Mouse (Mus musculus): ENCODE data around the gene Glrx2. TPM values are rescaled to one million over a fixed set of nuclear protein-coding genes. Genes with fewer than 3 reads are reported as not detected.
A peak's percentile ranks its signal among the peaks of the same experiment; 100 is the strongest.
"Not testable (repeated sequence)": the region's sequence is repeated elsewhere in the genome, so short reads cannot be mapped to it uniquely, and the experiment has no call there.

Gene Glrx2
- 114 and 123 TPM in 2 replicates for polyA plus RNA-seq (2015; fragmentation: Nextera tagmentation; extraction: Ambion mirVana)

DNA sequence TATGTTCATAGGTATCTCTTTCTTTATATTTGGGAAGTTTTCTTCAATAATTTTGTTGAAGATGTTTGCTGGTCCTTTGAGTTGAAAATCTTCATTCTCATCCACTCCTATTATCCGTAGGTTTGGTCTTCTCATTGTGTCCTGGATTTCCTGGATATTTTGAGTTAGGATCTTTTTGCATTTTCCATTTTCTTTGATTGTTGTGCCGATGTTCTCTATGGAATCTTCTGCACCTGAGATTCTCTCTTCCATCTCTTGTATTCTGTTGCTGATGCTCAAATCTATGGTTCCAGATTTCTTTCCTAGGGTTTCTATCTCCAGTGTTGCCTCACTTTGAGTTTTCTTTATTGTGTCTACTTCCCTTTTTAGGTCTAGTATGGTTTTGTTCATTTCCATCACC lies at the start of gene Glrx2:
Gene Glrx2 (plus strand): TSS at position 301 of the 400 bp plus-strand sequence.
- not testable (repeated sequence) for H3K4me2 ChIP-seq (ENCODE audit: low read length); H3K9me3 ChIP-seq (ENCODE audit: control insufficient read depth, low read length); H3K27ac ChIP-seq (ENCODE audit: low read depth, low read length); ATAC-seq; H3K4me1 ChIP-seq (ENCODE audit: control insufficient read depth, insufficient read depth, low read depth, low read length); H3K9ac ChIP-seq (ENCODE audit: low read depth, low read length); H3K27me3 ChIP-seq (replicated peaks; ENCODE audit: control insufficient read depth, insufficient read depth, low read length); H3K4me3 ChIP-seq (ENCODE audit: low read length); H3K36me3 ChIP-seq (ENCODE audit: control insufficient read depth, insufficient read depth, low read length)
- no CpG with 5 or more reads among the region's 2 CpGs for WGBS

DNA sequence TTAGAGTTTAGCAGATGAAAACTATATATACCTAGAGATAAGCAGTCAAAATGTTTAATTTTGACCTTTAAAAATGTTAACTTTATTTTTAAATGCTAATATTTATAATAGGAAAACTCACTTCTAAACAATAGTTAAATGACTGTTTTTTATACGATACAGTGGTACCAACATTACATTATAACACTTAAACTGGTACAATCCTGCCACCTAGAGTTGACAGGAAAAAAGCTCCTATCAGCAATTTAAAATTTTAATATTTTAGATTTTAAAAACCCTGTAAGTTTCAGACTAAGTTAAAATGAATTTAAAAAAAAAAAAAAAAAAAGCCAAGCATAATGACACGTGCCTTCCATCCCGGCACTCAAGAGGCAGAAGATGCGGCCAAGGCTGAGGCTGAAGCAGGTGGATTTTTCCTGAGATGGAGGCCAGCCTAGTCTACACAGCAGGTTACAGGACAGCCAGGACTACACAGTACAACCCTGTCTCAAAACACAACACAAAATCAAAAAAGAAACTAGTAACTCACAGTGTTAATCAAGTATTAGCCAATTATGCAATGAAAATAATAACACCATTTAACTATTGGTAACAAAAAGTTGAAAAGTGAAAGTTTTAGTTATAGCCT lies 40.3 kb upstream of the Glrx2 start:
- H3K4me3 ChIP-seq (ENCODE audit: low read length), result no peak overlapping the region
- no peaks in the 10 kb centered on the region for H3K4me1 ChIP-seq (ENCODE audit: control insufficient read depth, insufficient read depth, low read depth, low read length)
- H3K9me3 ChIP-seq (ENCODE audit: control insufficient read depth, low read length), result no peaks in the 10 kb centered on the region; the same call in 1 of the 2 replicates
- no peaks in the 10 kb centered on the region for H3K27me3 ChIP-seq (replicated peaks; ENCODE audit: control insufficient read depth, insufficient read depth, low read length)
- H3K36me3 ChIP-seq (ENCODE audit: control insufficient read depth, insufficient read depth, low read length), result peaks cover 14% of the 10 kb centered on the region
- 82% methylated on average over 4 of the region's 4 CpGs for WGBS
- no peak overlapping the region for H3K4me2 ChIP-seq (ENCODE audit: low read length)
- no peak overlapping the region for H3K9ac ChIP-seq (ENCODE audit: low read depth, low read length)
- H3K27ac ChIP-seq (ENCODE audit: low read depth, low read length), result no peak overlapping the region
- no peak for ATAC-seq

- Histone ChIP-seq H3K4me2 (ENCODE audit: low read length) (no peak overlapping the region), H3K27ac (ENCODE audit: low read depth, low read length) (no peak overlapping the region), H3K4me3 (ENCODE audit: low read length) (no peak overlapping the region), H3K9ac (ENCODE audit: low read depth, low read length) (no peak overlapping the region), H3K27me3 (replicated peaks; ENCODE audit: control insufficient read depth, insufficient read depth, low read length) (no peaks in the 10 kb centered on the region), H3K4me1 (ENCODE audit: control insufficient read depth, insufficient read depth, low read depth, low read length) (no peaks in the 10 kb centered on the region), H3K36me3 (ENCODE audit: control insufficient read depth, insufficient read depth, low read length) (peaks cover 20% of the 10 kb centered on the region), H3K9me3 (ENCODE audit: control insufficient read depth, low read length) (no peaks in the 10 kb centered on the region)
- peak; percentile 71 for ATAC-seq
- WGBS, result 88% methylated on average over 5 of the region's 5 CpGs
Observed at GRCm38 (mm10) chr1:143681108-143681507, 35.0 kb upstream of the Glrx2 start.

GRCm38 (mm10) chr1:143684849-143685248 lies 31.3 kb upstream of the Glrx2 start:
- Histone ChIP-seq H3K27me3 (replicated peaks; ENCODE audit: control insufficient read depth, insufficient read depth, low read length) (no peaks in the 10 kb centered on the region), H3K4me2 (ENCODE audit: low read length) (no peak overlapping the region), H3K9ac (ENCODE audit: low read depth, low read length) (no peak overlapping the region), H3K9me3 (ENCODE audit: control insufficient read depth, low read length) (no peaks in the 10 kb centered on the region), H3K4me3 (ENCODE audit: low read length) (no peak overlapping the region), H3K27ac (ENCODE audit: low read depth, low read length) (no peak overlapping the region), H3K36me3 (ENCODE audit: control insufficient read depth, insufficient read depth, low read length) (peaks cover 15% of the 10 kb centered on the region), H3K4me1 (ENCODE audit: control insufficient read depth, insufficient read depth, low read depth, low read length) (no peaks in the 10 kb centered on the region)
- ATAC-seq, result no peak
- WGBS, result 88% methylated on average over 3 of the region's 3 CpGs

DNA sequence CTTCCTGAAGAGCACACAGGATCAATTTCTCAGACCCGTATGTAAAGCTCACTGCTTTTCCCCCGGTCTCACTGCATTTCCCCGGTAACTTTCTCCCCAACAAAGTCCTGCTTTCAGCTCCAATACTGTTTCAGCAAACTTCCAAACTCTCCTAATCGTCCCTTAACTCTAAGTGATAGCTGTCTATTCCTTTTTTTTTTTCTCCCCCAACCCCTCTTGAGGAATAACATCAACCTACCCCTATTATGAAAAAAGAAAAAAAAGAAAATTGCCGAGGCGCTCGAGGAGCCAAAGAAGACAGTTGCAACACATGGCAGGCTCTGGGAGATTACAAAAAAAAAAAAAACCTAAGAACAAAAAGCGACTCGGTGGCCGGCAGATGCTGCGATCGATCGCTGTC lies 14.4 kb upstream of the Glrx2 start:
- H3K27ac ChIP-seq (ENCODE audit: low read depth, low read length), result peak overlapping the region; percentile 94
- WGBS, result 0% methylated on average over 13 of the region's 13 CpGs
- H3K9ac ChIP-seq (ENCODE audit: low read depth, low read length), result peak overlapping the region; percentile 94

DNA sequence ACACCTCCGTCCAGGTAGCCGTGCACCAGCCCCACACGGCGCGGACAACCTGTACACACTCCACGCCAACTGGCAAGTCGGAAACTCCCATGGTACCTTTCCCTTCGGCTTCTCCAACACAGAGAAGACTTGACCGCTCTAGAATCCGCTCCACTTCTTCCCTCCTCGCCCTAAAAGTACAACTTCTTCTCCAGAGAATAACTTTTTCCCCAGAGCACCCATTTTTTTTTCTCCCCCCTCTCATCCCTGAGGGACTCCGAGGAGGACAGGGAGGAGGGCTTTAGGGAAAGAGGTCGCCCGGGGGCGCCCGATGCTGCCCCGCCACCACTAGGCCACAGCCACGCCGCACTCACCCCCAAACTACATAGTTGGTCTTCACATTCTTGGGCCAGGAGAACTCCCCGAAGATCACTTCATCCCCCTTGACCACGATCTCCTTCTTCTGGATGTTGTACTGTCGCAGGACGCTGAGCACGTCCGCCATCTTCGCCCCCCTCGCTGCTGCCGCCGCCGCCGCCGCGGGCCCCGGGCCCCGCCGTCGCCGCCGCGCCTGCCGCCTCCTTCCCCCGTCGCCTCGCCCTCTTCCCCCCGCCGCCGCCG lies 13.9 kb upstream of the Glrx2 start:
- Histone ChIP-seq H3K9ac (ENCODE audit: low read depth, low read length) (peak overlapping the region; percentile 94), H3K4me1 (ENCODE audit: control insufficient read depth, insufficient read depth, low read depth, low read length) (peaks cover 11% of the 10 kb centered on the region), H3K4me2 (ENCODE audit: low read length) (peak overlapping the region; percentile 85), H3K36me3 (ENCODE audit: control insufficient read depth, insufficient read depth, low read length) (peaks cover 2% of the 10 kb centered on the region; the same call in 1 of the 2 replicates), H3K27me3 (replicated peaks; ENCODE audit: control insufficient read depth, insufficient read depth, low read length) (no peaks in the 10 kb centered on the region), H3K4me3 (ENCODE audit: low read length) (peak overlapping the region; percentile 76), H3K27ac (ENCODE audit: low read depth, low read length) (peak overlapping the region; percentile 94), H3K9me3 (ENCODE audit: control insufficient read depth, low read length) (no peaks in the 10 kb centered on the region)
- WGBS, result 0% methylated on average over 32 of the region's 48 CpGs
- peak; percentile 84 for ATAC-seq

More for the DNA sequence above, 14.4 kb upstream of the Glrx2 start:
- peaks cover 2% of the 10 kb centered on the region; the same call in 1 of the 2 replicates for H3K36me3 ChIP-seq (ENCODE audit: control insufficient read depth, insufficient read depth, low read length)
- H3K4me3 ChIP-seq (ENCODE audit: low read length), result peak overlapping the region; percentile 76
- no peak for ATAC-seq
- H3K4me1 ChIP-seq (ENCODE audit: control insufficient read depth, insufficient read depth, low read depth, low read length), result peaks cover 11% of the 10 kb centered on the region
- no peaks in the 10 kb centered on the region for H3K9me3 ChIP-seq (ENCODE audit: control insufficient read depth, low read length)
- H3K4me2 ChIP-seq (ENCODE audit: low read length), result peak overlapping the region; percentile 85
- H3K27me3 ChIP-seq (replicated peaks; ENCODE audit: control insufficient read depth, insufficient read depth, low read length), result no peaks in the 10 kb centered on the region

DNA sequence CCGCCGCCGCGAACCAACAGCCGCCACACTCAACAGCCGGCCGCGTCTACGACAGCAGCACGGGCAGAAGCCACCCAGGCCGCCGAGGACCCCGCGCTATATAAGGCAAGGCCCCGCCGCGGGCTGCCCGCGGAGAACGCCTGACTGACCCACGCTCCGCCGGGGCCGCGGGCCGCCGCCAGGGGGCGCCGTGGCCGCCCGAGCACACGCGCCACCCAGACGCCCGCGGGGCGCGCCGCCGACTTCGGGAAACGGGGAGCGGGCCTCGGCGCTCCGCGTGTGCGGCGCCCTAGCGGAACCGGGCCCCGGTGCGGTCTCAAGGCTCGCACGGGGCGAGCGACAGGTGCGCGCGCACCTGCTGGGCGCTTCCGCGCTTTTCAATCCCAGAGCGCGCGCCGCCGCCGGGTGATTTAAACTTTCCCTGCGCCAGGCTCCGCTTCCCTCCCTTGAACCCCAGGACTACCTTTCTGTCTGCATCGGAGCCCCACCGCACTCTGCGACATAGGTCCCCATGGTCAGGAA lies 13.3 kb upstream of the Glrx2 start, which contains the start of gene Cdc73:
Gene Cdc73 (minus strand): TSS at position 153 of the 522 bp plus-strand sequence.
- ATAC-seq, result peak; percentile 100
- Histone ChIP-seq H3K27ac (ENCODE audit: low read depth, low read length) (peak within 1 kb of the TSS; percentile 94), H3K4me3 (ENCODE audit: low read length) (peak within 1 kb of the TSS; percentile 76), H3K9me3 (ENCODE audit: control insufficient read depth, low read length) (no peaks in the 10 kb centered on the region), H3K27me3 (replicated peaks; ENCODE audit: control insufficient read depth, insufficient read depth, low read length) (no peaks in the 10 kb centered on the region), H3K9ac (ENCODE audit: low read depth, low read length) (peak within 1 kb of the TSS; percentile 94), H3K36me3 (ENCODE audit: control insufficient read depth, insufficient read depth, low read length) (peaks cover 2% of the 10 kb centered on the region; the same call in 1 of the 2 replicates), H3K4me2 (ENCODE audit: low read length) (peak within 1 kb of the TSS; percentile 86), H3K4me1 (ENCODE audit: control insufficient read depth, insufficient read depth, low read depth, low read length) (peaks cover 11% of the 10 kb centered on the region)
- under 1% methylated on average over 67 of the region's 74 CpGs for WGBS

DNA sequence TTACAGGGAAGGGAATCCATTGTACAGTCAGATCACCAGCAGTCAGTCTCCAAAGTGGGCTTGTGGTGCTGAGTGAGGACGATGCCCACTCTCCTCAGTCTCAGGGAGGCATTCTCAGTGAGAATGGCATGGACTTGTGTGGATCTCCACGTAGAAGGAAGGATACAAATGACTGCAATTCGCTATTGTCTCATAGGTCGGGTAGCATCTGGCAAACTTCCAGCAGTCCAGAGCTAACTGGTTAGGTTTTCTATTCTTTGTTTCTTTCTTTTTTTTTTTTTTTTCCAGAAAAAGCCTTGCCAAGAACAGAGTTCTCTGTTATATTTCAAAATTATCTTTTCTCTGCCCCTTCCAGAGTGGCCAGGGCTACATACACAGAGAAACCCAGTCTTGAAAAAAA lies 9.1 kb upstream of the Glrx2 start:
- Histone ChIP-seq H3K4me1 (ENCODE audit: control insufficient read depth, insufficient read depth, low read depth, low read length) (no peaks in the 10 kb centered on the region), H3K27ac (ENCODE audit: low read depth, low read length) (no peak overlapping the region), H3K4me2 (ENCODE audit: low read length) (no peak overlapping the region), H3K4me3 (ENCODE audit: low read length) (no peak overlapping the region), H3K36me3 (ENCODE audit: control insufficient read depth, insufficient read depth, low read length) (no peaks in the 10 kb centered on the region), H3K27me3 (replicated peaks; ENCODE audit: control insufficient read depth, insufficient read depth, low read length) (no peaks in the 10 kb centered on the region), H3K9me3 (ENCODE audit: control insufficient read depth, low read length) (no peaks in the 10 kb centered on the region), H3K9ac (ENCODE audit: low read depth, low read length) (no peak overlapping the region)
- 41% methylated on average over 4 of the region's 4 CpGs for WGBS
- no peak for ATAC-seq

GRCm38 (mm10) chr1:143708361-143708760 lies 7.8 kb upstream of the Glrx2 start:
- H3K36me3 ChIP-seq (ENCODE audit: control insufficient read depth, insufficient read depth, low read length), result no peaks in the 10 kb centered on the region
- no peak for ATAC-seq
- H3K4me1 ChIP-seq (ENCODE audit: control insufficient read depth, insufficient read depth, low read depth, low read length), result no peaks in the 10 kb centered on the region
- no peak overlapping the region for H3K4me3 ChIP-seq (ENCODE audit: low read length)
- H3K9ac ChIP-seq (ENCODE audit: low read depth, low read length), result no peak overlapping the region
- H3K27ac ChIP-seq (ENCODE audit: low read depth, low read length), result no peak overlapping the region
- 76% methylated on average over 6 of the region's 6 CpGs for WGBS
- H3K27me3 ChIP-seq (replicated peaks; ENCODE audit: control insufficient read depth, insufficient read depth, low read length), result no peaks in the 10 kb centered on the region
- no peaks in the 10 kb centered on the region for H3K9me3 ChIP-seq (ENCODE audit: control insufficient read depth, low read length)
- H3K4me2 ChIP-seq (ENCODE audit: low read length), result no peak overlapping the region

Measured in hindbrain, embryonic 16.5 days (tissue).